Mouse (Mus musculus) stomach, embryonic 16.5 days (tissue): ENCODE measurements at regions not wholly inside any gene's neighbourhood (a gene's known extent, or its start where the extent isn't known, plus 50 kb on each side); places are given as distances from the start of the nearest gene placed in this dataset.

ENCODE experiments used
- ATAC-seq: fragments of 200-750 bp; cut with Nextera tagmentation; 2 replicates; pipeline ENCODE4 v1.8.0; 2017; ENCODE audit warnings: moderate number of reproducible peaks, moderate TSS enrichment; ENCODE audit not compliant: insufficient read depth, low FRiP score
- H3K27ac ChIP-seq: fragments of 300-500 bp; sonication (generic); 2 replicates; pipeline ENCODE4 v1.5.1; 2014; ENCODE audit warnings: low read length
- H3K27me3 ChIP-seq: fragments of 300-500 bp; sonication (generic); 2 replicates; pipeline ENCODE4 v1.6.1; 2014; ENCODE audit warnings: low read length, control low read depth, mixed read lengths; ENCODE audit not compliant: control insufficient read depth, insufficient read depth
- H3K36me3 ChIP-seq: fragments of 300-500 bp; sonication (generic); 2 replicates; pipeline ENCODE4 v1.6.1; 2014; ENCODE audit warnings: low read length; ENCODE audit not compliant: control insufficient read depth, insufficient read depth
- H3K4me1 ChIP-seq: fragments of 300-500 bp; sonication (generic); 2 replicates; pipeline ENCODE4 v1.6.1; 2014; ENCODE audit warnings: low read length, control low read depth, mixed read lengths; ENCODE audit not compliant: control insufficient read depth, insufficient read depth
- H3K4me2 ChIP-seq: fragments of 300-500 bp; sonication (generic); 2 replicates; pipeline ENCODE4 v1.6.1; 2014; ENCODE audit warnings: low read depth, low read length, mixed read lengths
- H3K4me3 ChIP-seq: fragments of 300-500 bp; sonication (generic); replicated peaks from 2 replicates; pipeline ENCODE4 v1.5.1; 2014; ENCODE audit warnings: mild to moderate bottlenecking, low read length
- H3K9ac ChIP-seq: fragments of 300-500 bp; sonication (generic); 2 replicates; pipeline ENCODE4 v1.6.1; 2014; ENCODE audit warnings: low read length
- H3K9me3 ChIP-seq: fragments of 300-500 bp; sonication (generic); replicated peaks from 2 replicates; pipeline ENCODE4 v1.6.1; 2016; ENCODE audit warnings: low read length, control low read depth; ENCODE audit not compliant: control insufficient read depth
- WGBS: fragments of 180-500 bp; shearing (Covaris S2); extraction: QIAGEN DNeasy Blood & Tissue Kit; methylation state at CpG from one replicate; pipeline ENCODE4 v1.1.7; 2014; 5-methylcytosine and 5-hydroxymethylcytosine counted together

- no peak overlapping the region for H3K4me2 ChIP-seq
- H3K36me3 ChIP-seq, result no peaks in the 10 kb centered on the region
- WGBS, result 72% methylated on average over 18 of the region's 18 CpGs
- H3K4me3 ChIP-seq, result no peak overlapping the region
- no peak overlapping the region for H3K27ac ChIP-seq
- H3K9me3 ChIP-seq, result no peaks in the 10 kb centered on the region
- H3K9ac ChIP-seq, result no peak overlapping the region
- no peak for ATAC-seq
- H3K27me3 ChIP-seq, result no peaks in the 10 kb centered on the region
- H3K4me1 ChIP-seq, result no peaks in the 10 kb centered on the region
Measured at GRCm38 (mm10) chr1:90277486-90278255, 73.9 kb downstream of the Ackr3 start.

- peak; percentile 26; the same call in 1 of the 2 replicates for ATAC-seq
- H3K36me3 ChIP-seq, result no peaks in the 10 kb centered on the region
- no peak overlapping the region for H3K9ac ChIP-seq
- no peak overlapping the region for H3K27ac ChIP-seq
- no peak overlapping the region for H3K4me2 ChIP-seq
- no peaks in the 10 kb centered on the region for H3K27me3 ChIP-seq
- H3K4me1 ChIP-seq, result peaks cover 6% of the 10 kb centered on the region; the same call in 1 of the 2 replicates
- H3K9me3 ChIP-seq, result no peaks in the 10 kb centered on the region
- WGBS, result 46% methylated on average over 20 of the region's 20 CpGs
- H3K4me3 ChIP-seq, result no peak overlapping the region
Measured at GRCm38 (mm10) chr1:90279066-90279839, 75.5 kb downstream of the Ackr3 start.

GRCm38 (mm10) chr1:90280227-90280626 is 76.4 kb downstream of the Ackr3 start:
- H3K4me1 ChIP-seq, result peaks cover 6% of the 10 kb centered on the region; the same call in 1 of the 2 replicates
- no peak for ATAC-seq
- no peak overlapping the region for H3K4me3 ChIP-seq
- no peaks in the 10 kb centered on the region for H3K9me3 ChIP-seq
- no peak overlapping the region for H3K27ac ChIP-seq
- H3K36me3 ChIP-seq, result no peaks in the 10 kb centered on the region
- H3K9ac ChIP-seq, result no peak overlapping the region
- no peaks in the 10 kb centered on the region for H3K27me3 ChIP-seq
- H3K4me2 ChIP-seq, result no peak overlapping the region
- 65% methylated on average over 8 of the region's 8 CpGs for WGBS

GRCm38 (mm10) chr1:90281255-90281654 is 77.5 kb downstream of the Ackr3 start:
- no peak overlapping the region for H3K4me3 ChIP-seq
- H3K4me2 ChIP-seq, result no peak overlapping the region
- ATAC-seq, result no peak
- peaks cover 6% of the 10 kb centered on the region; the same call in 1 of the 2 replicates for H3K4me1 ChIP-seq
- H3K27ac ChIP-seq, result no peak overlapping the region
- H3K36me3 ChIP-seq, result no peaks in the 10 kb centered on the region
- no peaks in the 10 kb centered on the region for H3K27me3 ChIP-seq
- H3K9me3 ChIP-seq, result no peaks in the 10 kb centered on the region
- no peak overlapping the region for H3K9ac ChIP-seq
- 89% methylated on average over 1 of the region's 1 CpGs for WGBS

GRCm38 (mm10) chr1:90281956-90282355 is 78.2 kb downstream of the Ackr3 start:
- H3K9me3 ChIP-seq, result no peaks in the 10 kb centered on the region
- no peaks in the 10 kb centered on the region for H3K36me3 ChIP-seq
- 78% methylated on average over 6 of the region's 6 CpGs for whole genome bisulfite sequencing
- H3K27ac ChIP-seq, result no peak overlapping the region
- peaks cover 8% of the 10 kb centered on the region; the same call in 1 of the 2 replicates for H3K4me1 ChIP-seq
- no peaks in the 10 kb centered on the region for H3K27me3 ChIP-seq
- H3K4me3 ChIP-seq, result no peak overlapping the region
- no peak overlapping the region for H3K9ac ChIP-seq
- ATAC-seq, result no peak
- H3K4me2 ChIP-seq, result no peak overlapping the region

GRCm38 (mm10) chr1:90282367-90282766 is 78.6 kb downstream of the Ackr3 start:
- Histone ChIP-seq H3K4me1 (peaks cover 8% of the 10 kb centered on the region; the same call in 1 of the 2 replicates), H3K9ac (no peak overlapping the region), H3K4me3 (no peak overlapping the region), H3K4me2 (no peak overlapping the region), H3K27me3 (no peaks in the 10 kb centered on the region), H3K9me3 (no peaks in the 10 kb centered on the region), H3K36me3 (no peaks in the 10 kb centered on the region), H3K27ac (no peak overlapping the region)
- WGBS, result 58% methylated on average over 8 of the region's 8 CpGs
- ATAC-seq, result no peak

- no peaks in the 10 kb centered on the region for H3K27me3 ChIP-seq
- WGBS, result 55% methylated on average over 11 of the region's 11 CpGs
- ATAC-seq, result no peak
- H3K9me3 ChIP-seq, result no peaks in the 10 kb centered on the region
- no peaks in the 10 kb centered on the region for H3K36me3 ChIP-seq
- no peak overlapping the region for H3K27ac ChIP-seq
- H3K4me2 ChIP-seq, result no peak overlapping the region
- peaks cover 8% of the 10 kb centered on the region; the same call in 1 of the 2 replicates for H3K4me1 ChIP-seq
- no peak overlapping the region for H3K9ac ChIP-seq
- H3K4me3 ChIP-seq, result no peak overlapping the region
Measured at GRCm38 (mm10) chr1:90283176-90283775, 79.5 kb downstream of the Ackr3 start.

GRCm38 (mm10) chr1:90283912-90284636 is 80.3 kb downstream of the Ackr3 start:
- H3K27ac ChIP-seq, result no peak overlapping the region
- no peaks in the 10 kb centered on the region for H3K9me3 ChIP-seq
- no peak overlapping the region for H3K4me3 ChIP-seq
- no peaks in the 10 kb centered on the region for H3K36me3 ChIP-seq
- 66% methylated on average over 6 of the region's 6 CpGs for WGBS
- H3K4me1 ChIP-seq, result peaks cover 11% of the 10 kb centered on the region; the same call in 1 of the 2 replicates
- no peak for ATAC-seq
- no peaks in the 10 kb centered on the region for H3K27me3 ChIP-seq
- no peak overlapping the region for H3K9ac ChIP-seq
- no peak overlapping the region for H3K4me2 ChIP-seq
